Mouse (Mus musculus): ENCODE results near the gene Gm10153.

DNA sequence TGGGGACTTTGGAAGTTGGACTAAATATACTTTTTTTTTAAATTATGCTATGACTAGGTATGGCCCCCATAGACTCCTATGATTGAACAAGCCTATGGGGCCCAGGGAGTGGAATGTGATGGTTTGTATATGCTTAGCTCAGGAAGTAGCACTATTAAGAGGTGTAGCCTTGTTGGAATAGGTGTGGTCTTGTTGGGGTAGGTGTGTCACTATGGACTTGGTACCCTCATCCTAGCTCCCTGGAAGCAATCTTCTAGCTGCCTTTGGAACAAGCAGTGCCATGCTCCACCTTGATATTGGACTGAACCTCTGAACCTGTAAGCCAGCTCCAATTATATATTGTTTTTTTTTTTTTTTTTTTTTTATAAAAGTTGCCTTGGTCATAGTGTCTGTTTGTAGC, 15.3 kb upstream of the Gm10153 start:
- TF ChIP-seq CTCF (IDR thresholded peaks at IDR 0.05; ENCODE audit: low read depth, low read length) = no peak
- no peak for TF ChIP-seq POLR2A (IDR thresholded peaks at IDR 0.05; ENCODE audit: extremely low read depth, insufficient read depth, low read length)

Measured in liver, adult 2 months (tissue).